Mouse (Mus musculus): ENCODE data around the gene Snx10. TPM values are rescaled to one million over a fixed set of nuclear protein-coding genes. Genes with fewer than 3 reads are reported as not detected.

Snx10 gene
- polyA plus RNA-seq, 1 experiment from 2014 or later, result 5.2 TPM

GRCm38 (mm10) chr6:51566771-51567680, 43.3 kb downstream of the Snx10 start:
- ATAC-seq, result no peak
- Histone ChIP-seq H3K4me1 (no peaks in the 10 kb centered on the region), H3K9ac (no peak overlapping the region), H3K4me2 (no peak overlapping the region), H3K27ac (no peak overlapping the region), H3K36me3 (no peaks in the 10 kb centered on the region), H3K27me3 (replicated peaks) (no peaks in the 10 kb centered on the region), H3K4me3 (no peak overlapping the region), H3K9me3 (replicated peaks) (no peaks in the 10 kb centered on the region)
- WGBS (ENCODE audit: insufficient replicate concordance), result 54% methylated on average over 14 of the region's 14 CpGs

GRCm38 (mm10) chr6:51569086-51569485, 45.4 kb downstream of the Snx10 start:
- no peak overlapping the region for H3K9ac ChIP-seq
- WGBS (ENCODE audit: insufficient replicate concordance), result 88% methylated on average over 8 of the region's 8 CpGs

GRCm38 (mm10) chr6:51573136-51573535, 49.4 kb downstream of the Snx10 start:
- Histone ChIP-seq H3K27ac (no peak overlapping the region), H3K9ac (no peak overlapping the region), H3K9me3 (replicated peaks) (no peaks in the 10 kb centered on the region), H3K27me3 (replicated peaks) (no peaks in the 10 kb centered on the region), H3K4me1 (no peaks in the 10 kb centered on the region), H3K36me3 (no peaks in the 10 kb centered on the region), H3K4me3 (no peak overlapping the region), H3K4me2 (no peak overlapping the region)
- WGBS (ENCODE audit: insufficient replicate concordance), result 60% methylated on average over 4 of the region's 4 CpGs
- no peak for ATAC-seq

More at GRCm38 (mm10) chr6:51569086-51569485, 45.4 kb downstream of the Snx10 start:
- Histone ChIP-seq H3K9me3 (replicated peaks) (no peaks in the 10 kb centered on the region), H3K27ac (no peak overlapping the region), H3K4me1 (no peaks in the 10 kb centered on the region), H3K27me3 (replicated peaks) (no peaks in the 10 kb centered on the region), H3K4me2 (no peak overlapping the region), H3K4me3 (no peak overlapping the region), H3K36me3 (no peaks in the 10 kb centered on the region)
- no peak for ATAC-seq

GRCm38 (mm10) chr6:51574132-51574531, 50.4 kb downstream of the Snx10 start:
- no peaks in the 10 kb centered on the region for H3K27me3 ChIP-seq (replicated peaks)
- no peak overlapping the region for H3K4me2 ChIP-seq
- ATAC-seq, result no peak
- H3K4me1 ChIP-seq, result no peaks in the 10 kb centered on the region
- H3K9ac ChIP-seq, result no peak overlapping the region
- H3K9me3 ChIP-seq (replicated peaks), result no peaks in the 10 kb centered on the region
- H3K27ac ChIP-seq, result no peak overlapping the region
- no peaks in the 10 kb centered on the region for H3K36me3 ChIP-seq
- no peak overlapping the region for H3K4me3 ChIP-seq
- 80% methylated on average over 13 of the region's 13 CpGs for WGBS (ENCODE audit: insufficient replicate concordance)

GRCm38 (mm10) chr6:51578415-51578814, 54.7 kb downstream of the Snx10 start:
- Histone ChIP-seq H3K4me1 (no peaks in the 10 kb centered on the region), H3K9me3 (replicated peaks) (no peaks in the 10 kb centered on the region), H3K4me2 (no peak overlapping the region), H3K27ac (no peak overlapping the region), H3K36me3 (0 out of 2 replicates have a peak, but pooled peaks cover 3% of the 10 kb centered on the region), H3K27me3 (replicated peaks) (no peaks in the 10 kb centered on the region), H3K9ac (no peak overlapping the region), H3K4me3 (no peak overlapping the region)
- ATAC-seq, result no peak
- WGBS (ENCODE audit: insufficient replicate concordance), result 79% methylated on average over 4 of the region's 4 CpGs

GRCm38 (mm10) chr6:51580040-51580680, 56.5 kb downstream of the Snx10 start:
- WGBS (ENCODE audit: insufficient replicate concordance), result 16% methylated on average over 18 of the region's 18 CpGs
- peak; percentile 46; the same call in 1 of the 2 replicates for ATAC-seq
- no peaks in the 10 kb centered on the region for H3K9me3 ChIP-seq (replicated peaks)

GRCm38 (mm10) chr6:51581418-51581817, 57.7 kb downstream of the Snx10 start:
- H3K9ac ChIP-seq, result no peak overlapping the region
- H3K9me3 ChIP-seq (replicated peaks), result no peaks in the 10 kb centered on the region
- H3K4me3 ChIP-seq, result no peak overlapping the region
- no peak overlapping the region for H3K27ac ChIP-seq
- ATAC-seq, result no peak
- no peak overlapping the region for H3K4me2 ChIP-seq
- no peaks in the 10 kb centered on the region for H3K27me3 ChIP-seq (replicated peaks)
- WGBS (ENCODE audit: insufficient replicate concordance), result 88% methylated on average over 9 of the region's 9 CpGs
- H3K36me3 ChIP-seq, result 0 out of 2 replicates have a peak, but pooled peaks cover 3% of the 10 kb centered on the region
- H3K4me1 ChIP-seq, result no peaks in the 10 kb centered on the region

More at GRCm38 (mm10) chr6:51580040-51580680, 56.5 kb downstream of the Snx10 start:
- Histone ChIP-seq H3K4me3 (no peak overlapping the region), H3K9ac (no peak overlapping the region), H3K36me3 (0 out of 2 replicates have a peak, but pooled peaks cover 3% of the 10 kb centered on the region), H3K4me2 (no peak overlapping the region), H3K27me3 (replicated peaks) (no peaks in the 10 kb centered on the region), H3K27ac (no peak overlapping the region), H3K4me1 (no peaks in the 10 kb centered on the region)

GRCm38 (mm10) chr6:51582051-51582450, 58.4 kb downstream of the Snx10 start:
- Histone ChIP-seq H3K27ac (no peak overlapping the region), H3K36me3 (0 out of 2 replicates have a peak, but pooled peaks cover 3% of the 10 kb centered on the region), H3K4me1 (no peaks in the 10 kb centered on the region), H3K9me3 (replicated peaks) (no peaks in the 10 kb centered on the region), H3K4me3 (no peak overlapping the region), H3K27me3 (replicated peaks) (no peaks in the 10 kb centered on the region), H3K9ac (no peak overlapping the region), H3K4me2 (no peak overlapping the region)
- 77% methylated on average over 9 of the region's 9 CpGs for WGBS (ENCODE audit: insufficient replicate concordance)
- no peak for ATAC-seq

GRCm38 (mm10) chr6:51585980-51586379, 62.3 kb downstream of the Snx10 start:
- Histone ChIP-seq H3K4me1 (no peaks in the 10 kb centered on the region), H3K27ac (no peak overlapping the region), H3K9ac (no peak overlapping the region), H3K9me3 (replicated peaks) (no peaks in the 10 kb centered on the region), H3K36me3 (0 out of 2 replicates have a peak, but pooled peaks cover 3% of the 10 kb centered on the region), H3K4me3 (no peak overlapping the region), H3K4me2 (no peak overlapping the region), H3K27me3 (replicated peaks) (no peaks in the 10 kb centered on the region)
- WGBS (ENCODE audit: insufficient replicate concordance), result 25% methylated on average over 8 of the region's 8 CpGs
- ATAC-seq, result no peak

- H3K4me2 ChIP-seq, result no peak overlapping the region
- WGBS (ENCODE audit: insufficient replicate concordance), result 70% methylated on average over 3 of the region's 3 CpGs
- H3K27me3 ChIP-seq (replicated peaks), result peaks cover 6% of the 10 kb centered on the region
- H3K4me1 ChIP-seq, result peaks cover 2% of the 10 kb centered on the region
- ATAC-seq, result no peak
- H3K36me3 ChIP-seq, result no peaks in the 10 kb centered on the region
- H3K9me3 ChIP-seq (replicated peaks), result no peaks in the 10 kb centered on the region
- no peak overlapping the region for H3K4me3 ChIP-seq
- H3K9ac ChIP-seq, result no peak overlapping the region
- H3K27ac ChIP-seq, result no peak overlapping the region
These were observed 63.6 kb downstream of the Snx10 start for GRCm38 (mm10) chr6:51587266-51587665.

GRCm38 (mm10) chr6:51591264-51591663, 67.6 kb downstream of the Snx10 start:
- WGBS (ENCODE audit: insufficient replicate concordance), result 62% methylated on average over 1 of the region's 1 CpGs
- Histone ChIP-seq H3K27me3 (replicated peaks) (peaks cover 16% of the 10 kb centered on the region), H3K4me2 (no peak overlapping the region), H3K9me3 (replicated peaks) (no peaks in the 10 kb centered on the region), H3K4me1 (peaks cover 8% of the 10 kb centered on the region), H3K4me3 (no peak overlapping the region), H3K27ac (no peak overlapping the region), H3K9ac (no peak overlapping the region), H3K36me3 (no peaks in the 10 kb centered on the region)
- no peak for ATAC-seq

- no peak for ATAC-seq
- peak overlapping the region; percentile 68; the same call in 1 of the 2 replicates for H3K4me2 ChIP-seq
These were observed 68.1 kb downstream of the Snx10 start for GRCm38 (mm10) chr6:51591844-51592243.

More at GRCm38 (mm10) chr6:51591844-51592243, 68.1 kb downstream of the Snx10 start:
- H3K9ac ChIP-seq, result no peak overlapping the region
- H3K4me3 ChIP-seq, result no peak overlapping the region
- H3K36me3 ChIP-seq, result no peaks in the 10 kb centered on the region
- H3K9me3 ChIP-seq (replicated peaks), result no peaks in the 10 kb centered on the region
- 63% methylated on average over 3 of the region's 3 CpGs for whole genome bisulfite sequencing (ENCODE audit: insufficient replicate concordance)
- H3K27ac ChIP-seq, result no peak overlapping the region
- peaks cover 8% of the 10 kb centered on the region for H3K4me1 ChIP-seq
- H3K27me3 ChIP-seq (replicated peaks), result peaks cover 16% of the 10 kb centered on the region

All from liver, embryonic 12.5 days (tissue).